Mouse (Mus musculus) liver, embryonic 14.5 days (tissue): ENCODE results near the gene BC049715.

Source experiments
- CTCF ChIP-seq: IDR thresholded peaks from 2 replicates; pipeline ENCODE4 v1.5.1; 2016; ENCODE audit warnings: antibody characterized with exemption, low read depth, control low read depth
- EP300 ChIP-seq: IDR thresholded peaks from 2 replicates; pipeline ENCODE4 v1.6.1; 2016; ENCODE audit warnings: antibody characterized with exemption, low read depth

GRCm38 (mm10) chr6:136809077-136809476, 18.3 kb upstream of the BC049715 start:
- TF ChIP-seq EP300 (no peak), CTCF (no peak)
